Mouse (Mus musculus) heart, embryonic 16.5 days (tissue): Measurements from ENCODE around the gene Iqcf6. TPM values are rescaled to one million over a fixed set of nuclear protein-coding genes. Genes with fewer than 3 reads are reported as not detected.

Experiments
- ATAC-seq: fragments of 200-750 bp; cut with Nextera tagmentation; replicated peaks from 2 replicates; pipeline ENCODE4 v1.8.0; 2017; ENCODE audit warnings: moderate number of reproducible peaks; ENCODE audit not compliant: insufficient read depth, low FRiP score; ENCODE audit errors: extremely low read depth
- H3K27ac ChIP-seq: fragments of 300-500 bp; sonication (generic); 2 replicates; pipeline ENCODE4 v1.5.1; 2014; ENCODE audit warnings: mild to moderate bottlenecking, low read length, control low read depth, moderate library complexity
- H3K27me3 ChIP-seq: fragments of 300-500 bp; sonication (generic); 2 replicates; pipeline ENCODE4 v1.6.1; 2014; ENCODE audit warnings: low read length, mixed read lengths; ENCODE audit not compliant: control insufficient read depth, insufficient read depth
- H3K36me3 ChIP-seq: fragments of 300-500 bp; sonication (generic); 2 replicates; pipeline ENCODE4 v1.6.1; 2014; ENCODE audit not compliant: control insufficient read depth, insufficient read depth
- H3K4me1 ChIP-seq: fragments of 300-500 bp; sonication (generic); 2 replicates; pipeline ENCODE4 v1.6.1; 2014; ENCODE audit warnings: low read length, mixed read lengths; ENCODE audit not compliant: control insufficient read depth, insufficient read depth
- H3K4me2 ChIP-seq: fragments of 300-500 bp; sonication (generic); 2 replicates; pipeline ENCODE4 v1.6.1; 2014; ENCODE audit warnings: low read depth, mild to moderate bottlenecking, control low read depth, low read length
- H3K4me3 ChIP-seq: fragments of 300-500 bp; sonication (generic); 2 replicates; pipeline ENCODE4 v1.5.1; 2014; ENCODE audit warnings: mild to moderate bottlenecking, control low read depth, low read length
- H3K9ac ChIP-seq: fragments of 300-500 bp; sonication (generic); 2 replicates; pipeline ENCODE4 v1.6.1; 2014; ENCODE audit warnings: low read length, control low read depth
- H3K9me3 ChIP-seq: fragments of 300-500 bp; sonication (generic); replicated peaks from 2 replicates; pipeline ENCODE4 v1.6.1; 2016; ENCODE audit warnings: low read length; ENCODE audit not compliant: control insufficient read depth
- WGBS: fragments of 180-500 bp; shearing (Covaris S2); extraction: QIAGEN DNeasy Blood & Tissue Kit; methylation state at CpG from one replicate; pipeline ENCODE4 v1.1.7; 2014; 5-methylcytosine and 5-hydroxymethylcytosine counted together
- polyA plus RNA-seq: library from polyadenylated mRNA; unstranded; fragments of >200 nt; fragmentation: Nextera tagmentation; extraction: Ambion mirVana; gene quantifications from 2 replicates; pipeline ENCODE4 v1.2.1, GENCODE M21; 2015

Gene Iqcf6
- polyA plus RNA-seq, 1 experiment from 2014 or later, result not detected

DNA sequence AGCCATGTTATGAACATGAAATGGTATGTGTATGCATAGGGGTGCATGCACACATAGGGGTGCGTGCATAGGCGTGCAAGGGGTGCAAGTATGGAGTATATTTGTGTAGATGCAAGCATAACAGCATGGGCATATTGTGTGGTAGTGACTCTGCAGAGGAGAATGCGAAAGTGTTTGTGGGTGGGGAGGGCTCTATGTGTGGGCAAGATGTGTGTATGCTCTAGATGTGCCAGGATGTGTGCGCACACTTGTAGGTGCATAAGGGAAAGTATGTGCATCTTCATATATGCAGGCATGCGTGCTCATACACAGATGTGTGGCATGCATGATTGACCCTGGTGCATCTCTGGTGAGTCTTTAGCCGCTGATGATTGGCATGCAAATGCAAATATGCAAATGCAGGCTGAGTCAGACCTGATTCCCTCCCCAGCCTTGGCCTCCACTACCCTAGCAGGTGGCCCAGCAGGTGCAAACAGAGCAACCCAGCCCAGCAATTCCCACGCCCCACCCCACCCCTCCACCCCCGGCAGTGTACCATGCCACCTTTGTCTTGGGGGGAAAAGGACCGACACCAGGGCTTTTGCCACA, 19.4 kb downstream of the Iqcf6 start:
- H3K4me2 ChIP-seq, result no peak overlapping the region
- no peak overlapping the region for H3K27ac ChIP-seq
- WGBS, result 77% methylated on average over 9 of the region's 9 CpGs
- no peaks in the 10 kb centered on the region for H3K9me3 ChIP-seq
- no peaks in the 10 kb centered on the region for H3K36me3 ChIP-seq
- peaks cover 6% of the 10 kb centered on the region; the same call in 1 of the 2 replicates for H3K27me3 ChIP-seq
- H3K4me3 ChIP-seq, result no peak overlapping the region
- ATAC-seq, result no peak
- no peak overlapping the region for H3K9ac ChIP-seq
- no peaks in the 10 kb centered on the region for H3K4me1 ChIP-seq

DNA sequence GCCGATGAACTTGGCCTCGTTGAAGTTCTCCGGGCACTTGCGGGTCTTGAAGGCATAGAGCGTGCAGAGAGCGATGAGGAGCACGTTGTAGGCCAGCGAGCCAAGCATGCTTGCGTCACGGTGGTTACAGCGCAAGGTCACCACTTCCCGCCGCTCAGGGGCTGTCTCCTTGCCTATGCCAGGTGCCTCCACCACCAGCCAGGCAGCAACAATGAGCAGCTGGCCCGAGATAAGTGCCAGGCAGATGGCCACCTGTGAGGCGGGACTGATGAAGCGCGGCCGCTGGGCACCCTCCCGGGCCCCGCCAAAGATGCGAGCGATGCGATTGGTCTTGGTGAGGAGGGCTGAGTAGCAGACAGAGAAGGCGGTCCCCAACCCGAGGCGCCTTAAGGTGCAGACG, 20.8 kb downstream of the Iqcf6 start:
- Histone ChIP-seq H3K9ac (no peak overlapping the region), H3K4me1 (no peaks in the 10 kb centered on the region), H3K9me3 (no peaks in the 10 kb centered on the region), H3K4me2 (no peak overlapping the region), H3K36me3 (no peaks in the 10 kb centered on the region), H3K27ac (no peak overlapping the region), H3K27me3 (peaks cover 6% of the 10 kb centered on the region; the same call in 1 of the 2 replicates), H3K4me3 (no peak overlapping the region)
- WGBS, result 52% methylated on average over 27 of the region's 27 CpGs
- no peak for ATAC-seq

DNA sequence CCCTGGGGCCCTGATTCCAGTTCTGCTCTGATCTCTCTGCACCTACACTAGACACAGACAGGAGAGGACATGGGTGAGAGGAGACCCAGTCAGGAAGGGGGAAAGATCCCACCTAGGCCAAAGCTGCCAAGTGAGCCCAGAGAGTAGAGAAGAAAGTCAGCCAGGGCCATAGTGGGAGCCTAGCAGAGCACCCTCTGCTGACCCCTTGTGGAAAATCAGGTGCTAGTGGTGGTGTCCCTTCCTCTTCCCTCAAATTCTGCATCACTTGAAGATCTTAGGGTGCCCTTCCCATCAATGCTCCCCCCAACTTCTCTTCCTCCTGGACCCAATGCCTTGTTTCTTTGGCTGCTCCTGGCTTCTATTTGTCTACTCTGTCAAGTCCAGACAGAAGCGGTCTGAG, 26.3 kb downstream of the Iqcf6 start:
- peaks cover 36% of the 10 kb centered on the region for H3K27me3 ChIP-seq
- no peak overlapping the region for H3K27ac ChIP-seq
- H3K4me2 ChIP-seq, result no peak overlapping the region
- WGBS, result 79% methylated on average over 1 of the region's 1 CpGs
- H3K36me3 ChIP-seq, result no peaks in the 10 kb centered on the region
- H3K9me3 ChIP-seq, result no peaks in the 10 kb centered on the region
- H3K4me1 ChIP-seq, result 0 out of 2 replicates have a peak, but pooled peaks cover 6% of the 10 kb centered on the region
- no peak for ATAC-seq
- no peak overlapping the region for H3K4me3 ChIP-seq
- H3K9ac ChIP-seq, result no peak overlapping the region

DNA sequence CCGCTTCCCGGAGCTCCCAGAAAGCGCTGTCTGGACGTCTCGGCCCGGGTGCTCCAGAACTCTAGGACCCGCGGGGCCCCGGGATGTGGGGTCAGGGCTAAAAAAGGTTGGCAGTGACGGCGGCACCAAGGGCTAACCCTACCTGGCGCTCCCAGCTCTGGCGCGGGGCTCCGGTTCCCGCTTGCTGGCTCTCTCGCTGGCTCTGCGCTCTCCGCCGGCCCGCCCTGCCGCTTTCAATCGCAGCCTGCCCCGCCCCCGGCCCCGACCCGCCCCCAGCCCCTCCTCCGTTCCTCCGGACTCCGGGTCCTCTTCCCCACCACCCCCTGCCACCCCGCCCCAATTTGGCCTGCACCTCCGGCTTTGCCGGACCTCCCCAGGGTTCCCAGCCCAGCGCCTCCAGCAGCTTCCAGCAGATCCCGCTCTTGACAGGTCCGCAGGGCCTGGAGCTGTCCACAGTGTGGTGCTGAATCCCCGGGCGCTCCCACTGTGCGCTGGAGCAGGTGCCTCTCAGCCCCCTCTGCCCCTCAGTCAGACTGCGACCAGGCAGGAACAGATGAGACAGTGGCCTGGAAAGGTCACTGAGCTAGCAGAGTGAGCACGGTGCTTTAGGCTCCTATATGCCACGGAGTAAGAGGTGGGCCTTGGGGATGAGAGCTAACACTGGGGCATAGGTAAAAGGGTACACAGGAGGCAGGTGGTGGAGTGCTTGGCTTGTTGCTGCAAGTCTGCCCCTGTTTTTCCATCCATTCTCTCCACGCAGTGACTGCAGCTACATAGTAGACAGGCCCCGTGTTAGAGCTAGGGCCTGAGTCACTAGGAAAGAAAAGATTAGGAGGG, 29.7 kb downstream of the Iqcf6 start, which contains the start of gene Grm2:
TSS of gene Grm2 (minus strand) at position 199 of the 837 bp plus-strand sequence.
- 2% methylated on average over 38 of the region's 44 CpGs for WGBS

DNA sequence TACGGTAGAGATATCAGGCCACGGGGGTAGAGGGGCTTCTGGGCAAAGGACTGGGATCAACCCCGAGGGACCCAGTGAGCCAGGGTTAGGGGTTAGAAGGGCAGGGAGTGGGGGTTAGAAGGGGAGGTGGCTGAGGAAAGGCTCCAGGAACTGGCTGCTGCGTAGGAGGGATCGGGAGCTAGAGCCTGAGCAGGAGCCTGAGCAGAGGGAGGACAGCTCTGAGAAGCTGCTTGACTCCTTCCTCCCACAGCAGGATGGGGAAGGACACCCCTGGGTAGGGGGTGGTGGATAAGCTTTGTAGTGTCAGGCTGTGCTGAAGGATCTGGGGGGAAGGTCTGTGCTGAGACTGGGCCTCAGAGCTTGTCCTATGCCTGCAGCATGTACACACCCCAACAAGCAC, 30.4 kb downstream of the Iqcf6 start:
- Histone ChIP-seq H3K9ac (no peak overlapping the region), H3K4me2 (no peak overlapping the region), H3K4me3 (no peak overlapping the region), H3K36me3 (peaks cover 35% of the 10 kb centered on the region), H3K27ac (no peak overlapping the region), H3K9me3 (no peaks in the 10 kb centered on the region), H3K4me1 (0 out of 2 replicates have a peak, but pooled peaks cover 6% of the 10 kb centered on the region), H3K27me3 (peaks cover 36% of the 10 kb centered on the region)
- ATAC-seq, result no peak
- WGBS, result 30% methylated on average over 5 of the region's 5 CpGs

More for the DNA sequence above, 29.7 kb downstream of the Iqcf6 start, which contains the start of gene Grm2:
- Histone ChIP-seq H3K27me3 (peaks cover 36% of the 10 kb centered on the region), H3K27ac (no peak within 1 kb of the TSS), H3K9ac (no peak within 1 kb of the TSS), H3K36me3 (peaks cover 28% of the 10 kb centered on the region), H3K4me1 (0 out of 2 replicates have a peak, but pooled peaks cover 6% of the 10 kb centered on the region), H3K4me2 (peak within 1 kb of the TSS; percentile 62), H3K9me3 (no peaks in the 10 kb centered on the region), H3K4me3 (peak within 1 kb of the TSS; percentile 38)
- peak; percentile 64 for ATAC-seq

DNA sequence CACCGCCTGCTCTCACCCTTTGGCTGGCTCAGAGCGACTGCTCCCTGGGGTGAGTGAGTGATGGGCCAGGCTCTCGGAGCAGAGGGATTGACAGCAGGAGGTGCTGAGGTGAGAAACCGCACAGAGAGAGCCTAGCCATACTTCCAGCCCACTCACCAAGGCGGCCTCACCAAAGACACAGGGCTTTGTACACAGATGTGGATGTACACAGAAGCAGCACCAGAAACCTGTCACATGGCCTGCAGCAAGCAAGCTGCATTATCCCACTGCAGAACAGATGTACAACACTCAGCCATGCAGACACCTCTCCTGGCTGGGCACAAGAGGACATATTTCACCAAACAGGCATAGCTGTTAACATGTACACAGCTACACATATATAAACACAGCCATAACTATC, 31.2 kb downstream of the Iqcf6 start:
- H3K4me2 ChIP-seq, result no peak overlapping the region
- H3K9ac ChIP-seq, result no peak overlapping the region
- peaks cover 37% of the 10 kb centered on the region for H3K36me3 ChIP-seq
- no peaks in the 10 kb centered on the region for H3K9me3 ChIP-seq
- ATAC-seq, result no peak
- no peak overlapping the region for H3K4me3 ChIP-seq
- H3K4me1 ChIP-seq, result 0 out of 2 replicates have a peak, but pooled peaks cover 6% of the 10 kb centered on the region
- WGBS, result 33% methylated on average over 5 of the region's 5 CpGs
- H3K27ac ChIP-seq, result no peak overlapping the region
- peaks cover 36% of the 10 kb centered on the region for H3K27me3 ChIP-seq

DNA sequence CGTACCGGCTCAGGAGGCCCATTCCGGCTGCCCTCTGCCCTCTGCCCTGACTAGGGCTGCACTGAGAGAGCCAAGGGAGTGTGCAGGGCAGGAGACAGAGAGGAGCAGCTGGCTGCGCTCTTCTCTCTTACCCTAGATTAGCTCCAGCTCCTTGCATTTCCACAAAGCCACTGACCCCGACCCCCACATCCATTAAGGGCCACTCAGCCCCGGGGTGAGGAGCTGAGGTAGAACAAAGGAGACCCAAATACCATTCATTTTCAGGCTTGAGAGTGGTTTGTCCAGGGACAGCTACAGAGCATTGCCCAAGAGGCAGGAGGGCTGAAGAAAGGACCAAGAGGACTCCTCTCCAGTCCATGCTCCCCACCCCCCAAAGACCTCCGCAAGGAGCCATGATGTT, 33.1 kb downstream of the Iqcf6 start:
- no peak for ATAC-seq
- Histone ChIP-seq H3K9ac (no peak overlapping the region), H3K9me3 (no peaks in the 10 kb centered on the region), H3K27ac (no peak overlapping the region), H3K4me3 (no peak overlapping the region), H3K36me3 (peaks cover 37% of the 10 kb centered on the region), H3K4me1 (peaks cover 21% of the 10 kb centered on the region), H3K27me3 (peaks cover 23% of the 10 kb centered on the region), H3K4me2 (no peak overlapping the region)
- 81% methylated on average over 7 of the region's 7 CpGs for WGBS

DNA sequence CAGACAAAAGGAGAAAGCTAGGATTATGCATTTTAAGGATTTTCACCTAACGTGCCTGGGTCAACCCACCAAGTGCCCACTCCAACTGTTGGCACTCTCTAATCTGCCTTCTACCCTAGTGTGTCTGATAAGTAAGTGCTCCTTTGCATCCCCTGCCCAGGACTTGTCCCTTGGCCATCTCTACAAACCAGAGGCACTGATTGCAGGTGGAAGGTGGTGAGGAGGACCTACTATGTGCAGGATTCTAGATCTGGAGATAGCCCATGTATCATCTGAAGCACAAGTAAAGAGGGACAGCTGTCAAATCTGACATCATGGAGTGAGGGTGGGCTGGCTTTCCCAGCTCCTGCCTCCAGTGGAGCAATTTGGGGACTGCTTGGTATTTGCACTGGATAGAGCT, 33.6 kb downstream of the Iqcf6 start:
- 92% methylated on average over 1 of the region's 1 CpGs for WGBS
- no peak overlapping the region for H3K4me2 ChIP-seq
- H3K27me3 ChIP-seq, result peaks cover 18% of the 10 kb centered on the region
- ATAC-seq, result no peak
- no peak overlapping the region for H3K9ac ChIP-seq
- H3K27ac ChIP-seq, result no peak overlapping the region
- H3K36me3 ChIP-seq, result peaks cover 37% of the 10 kb centered on the region
- no peak overlapping the region for H3K4me3 ChIP-seq
- peaks cover 21% of the 10 kb centered on the region for H3K4me1 ChIP-seq
- no peaks in the 10 kb centered on the region for H3K9me3 ChIP-seq

DNA sequence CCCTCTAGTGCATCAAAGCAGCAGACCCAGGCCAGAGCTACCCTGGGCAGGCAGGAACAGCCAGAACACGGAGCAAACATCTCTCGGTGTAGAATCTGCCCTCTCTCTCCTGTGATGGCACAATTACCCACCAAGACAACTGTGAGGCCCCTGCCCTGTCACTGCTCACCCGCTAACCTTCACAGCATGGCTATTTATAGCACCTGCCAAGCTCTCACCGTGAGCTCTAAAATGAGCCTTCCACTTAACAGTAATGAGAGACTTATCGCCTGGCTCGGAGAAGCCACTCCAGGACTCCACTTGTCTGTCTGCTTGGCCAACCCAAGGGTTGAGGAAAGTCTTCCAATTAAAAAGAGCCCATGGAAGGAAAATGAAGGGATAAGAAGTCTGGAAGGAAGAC, 36.8 kb downstream of the Iqcf6 start:
- peaks cover 42% of the 10 kb centered on the region for H3K36me3 ChIP-seq
- peaks cover 15% of the 10 kb centered on the region for H3K4me1 ChIP-seq
- no peaks in the 10 kb centered on the region for H3K27me3 ChIP-seq
- H3K27ac ChIP-seq, result no peak overlapping the region
- no peak overlapping the region for H3K4me2 ChIP-seq
- H3K9ac ChIP-seq, result no peak overlapping the region
- H3K4me3 ChIP-seq, result no peak overlapping the region
- no peaks in the 10 kb centered on the region for H3K9me3 ChIP-seq
- 31% methylated on average over 6 of the region's 6 CpGs for WGBS
- ATAC-seq, result peak; percentile 50; the same call in 1 of the 2 replicates
